ENCODE assay signal across 15 mouse cellular contexts in genomic region chr3:127922125-127922524, GRCm38 (mm10). TPM values are rescaled to one million over a fixed set of nuclear protein-coding genes. Genes with fewer than 3 reads are reported as not detected.
DNase-seq lines count a peak whose midpoint lies in the region; ATAC-seq and TF ChIP-seq lines count a peak whose summit lies in the region.
"Had no signal": no experiment of that assay in that cellular context is flagged by ENCODE, and none has a peak within 500 bp of the region (broad histone marks: within the 10 kb centered on the region; RNA-seq: fewer than 3 reads in every experiment).

No protein-coding gene starts in this region.

- TF ChIP-seq POLR2A in liver, adult 2 months (IDR thresholded peaks at IDR 0.05; ENCODE audit: extremely low read depth, insufficient read depth, low read length) = no peak

- H3K9me3 ChIP-seq in midbrain, embryonic 14.5 days (ENCODE audit: control insufficient read depth, low read length) = no peaks in the 10 kb centered on the region
- no peaks in the 10 kb centered on the region for H3K9me3 ChIP-seq in hindbrain, embryonic 14.5 days (ENCODE audit: control insufficient read depth, low read length)
- H3K9me3 ChIP-seq in midbrain, embryonic 16.5 days (replicated peaks; ENCODE audit: control insufficient read depth, low read length, poor library complexity, severe bottlenecking) = no peaks in the 10 kb centered on the region
- H3K9me3 ChIP-seq: embryonic facial prominence, embryonic 13.5 days; hindbrain, embryonic 13.5 days; neural tube, embryonic 12.5 days had no signal

- no peak for ATAC-seq in midbrain, embryonic 14.5 days (ENCODE audit: low FRiP score, low TSS enrichment)
- no peak for ATAC-seq in hindbrain, embryonic 14.5 days (ENCODE audit: low FRiP score)
- ATAC-seq in midbrain, embryonic 16.5 days = no peak

- no peaks in the 10 kb centered on the region for H3K27me3 ChIP-seq in liver, adult 2 months (ENCODE audit: control insufficient read depth, insufficient read depth, low read length)
- H3K27me3 ChIP-seq in midbrain, embryonic 14.5 days (ENCODE audit: control insufficient read depth, insufficient read depth, low read length) = no peaks in the 10 kb centered on the region
- no peaks in the 10 kb centered on the region for H3K27me3 ChIP-seq in hindbrain, embryonic 14.5 days (ENCODE audit: control insufficient read depth, insufficient read depth, low read length)
- H3K27me3 ChIP-seq in midbrain, embryonic 16.5 days (ENCODE audit: control insufficient read depth, insufficient read depth, low read depth, low read length) = no peaks in the 10 kb centered on the region
- H3K27me3 ChIP-seq: embryonic facial prominence, embryonic 13.5 days; hindbrain, embryonic 13.5 days; neural tube, embryonic 12.5 days had no signal

- H3K79me2 ChIP-seq in liver, adult 2 months (ENCODE audit: control insufficient read depth, insufficient read depth, low read length) = no peaks in the 10 kb centered on the region

- no peaks in the 10 kb centered on the region for H3K4me1 ChIP-seq in liver, adult 2 months (ENCODE audit: control insufficient read depth, insufficient read depth, low read length)
- H3K4me1 ChIP-seq in midbrain, embryonic 14.5 days (ENCODE audit: control insufficient read depth, insufficient read depth, low read length) = no peaks in the 10 kb centered on the region
- H3K4me1 ChIP-seq in hindbrain, embryonic 14.5 days (replicated peaks; ENCODE audit: control insufficient read depth, insufficient read depth, low read length) = no peaks in the 10 kb centered on the region
- H3K4me1 ChIP-seq in midbrain, embryonic 16.5 days (ENCODE audit: control insufficient read depth, insufficient read depth, low read length) = no peaks in the 10 kb centered on the region
- H3K4me1 ChIP-seq: embryonic facial prominence, embryonic 13.5 days; hindbrain, embryonic 13.5 days; neural tube, embryonic 12.5 days had no signal

- H3K27ac ChIP-seq in liver, adult 2 months (replicated peaks; ENCODE audit: insufficient read depth, low read depth, low read length) = no peak overlapping the region
- H3K27ac ChIP-seq in midbrain, embryonic 14.5 days (replicated peaks; ENCODE audit: low read depth, low read length) = no peak overlapping the region
- H3K27ac ChIP-seq in hindbrain, embryonic 14.5 days = no peak overlapping the region
- no peak overlapping the region for H3K27ac ChIP-seq in midbrain, embryonic 16.5 days (ENCODE audit: low read length)
- H3K27ac ChIP-seq: embryonic facial prominence, embryonic 13.5 days; hindbrain, embryonic 13.5 days; neural tube, embryonic 12.5 days had no signal

- DNase-seq in liver, adult 2 months (ENCODE audit: extremely low read depth, low read depth, low spot score) = peak; percentile 20
- no peak for DNase-seq in liver
- DNase-seq in cerebellum, adult 11-12 months = peak; percentile 36
- peak; percentile 11 to 17 for DNase-seq in cerebellum, postnatal 10 days
- peak; percentile 56 for DNase-seq in thymus, postnatal 0 days (ENCODE audit: low spot score)
- no peak for DNase-seq in midbrain, embryonic 14.5 days
- DNase-seq in hindbrain, embryonic 14.5 days (ENCODE audit: low spot score) = no peak
- DNase-seq: adrenal gland, postnatal 36 days; heart, adult 18-20 months; kidney, adult 18-20 months; lung, adult 2 months had no signal

- no peak overlapping the region for H3K4me2 ChIP-seq in midbrain, embryonic 14.5 days (ENCODE audit: low read length)
- H3K4me2 ChIP-seq in hindbrain, embryonic 14.5 days (replicated peaks) = no peak overlapping the region
- no peak overlapping the region for H3K4me2 ChIP-seq in midbrain, embryonic 16.5 days (ENCODE audit: low read length)
- H3K4me2 ChIP-seq: embryonic facial prominence, embryonic 13.5 days; hindbrain, embryonic 13.5 days; neural tube, embryonic 12.5 days had no signal

- H3K4me3 ChIP-seq in liver, adult 2 months (ENCODE audit: insufficient read depth, low read depth, low read length) = no peak overlapping the region
- no peak overlapping the region for H3K4me3 ChIP-seq in midbrain, embryonic 14.5 days (replicated peaks; ENCODE audit: low read depth, low read length)
- no peak overlapping the region for H3K4me3 ChIP-seq in hindbrain, embryonic 14.5 days (replicated peaks; ENCODE audit: low read length)
- H3K4me3 ChIP-seq in midbrain, embryonic 16.5 days (ENCODE audit: low read depth, low read length) = no peak overlapping the region
- H3K4me3 ChIP-seq: embryonic facial prominence, embryonic 13.5 days; hindbrain, embryonic 13.5 days; neural tube, embryonic 12.5 days had no signal

- no peak overlapping the region for H3K9ac ChIP-seq in liver, adult 2 months (ENCODE audit: low read depth, low read length)
- no peak overlapping the region for H3K9ac ChIP-seq in midbrain, embryonic 14.5 days (replicated peaks; ENCODE audit: low read length)
- no peak overlapping the region for H3K9ac ChIP-seq in hindbrain, embryonic 14.5 days
- no peak overlapping the region for H3K9ac ChIP-seq in midbrain, embryonic 16.5 days (ENCODE audit: low read depth, low read length)
- H3K9ac ChIP-seq: embryonic facial prominence, embryonic 13.5 days; hindbrain, embryonic 13.5 days; neural tube, embryonic 12.5 days had no signal

- 74% methylated on average over 5 of the region's 5 CpGs for WGBS in liver, adult 2 months
- 98% methylated on average over 5 of the region's 5 CpGs for WGBS in midbrain, embryonic 14.5 days
- 90% methylated on average over 5 of the region's 5 CpGs for WGBS in hindbrain, embryonic 14.5 days
- WGBS in midbrain, embryonic 16.5 days = 94% methylated on average over 5 of the region's 5 CpGs

- no peak for TF ChIP-seq CTCF in liver, adult 2 months (IDR thresholded peaks at IDR 0.05; ENCODE audit: low read depth, low read length)

- no peaks in the 10 kb centered on the region for H3K36me3 ChIP-seq in liver, adult 2 months (ENCODE audit: control insufficient read depth, insufficient read depth, low read length)
- no peaks in the 10 kb centered on the region for H3K36me3 ChIP-seq in midbrain, embryonic 14.5 days (ENCODE audit: control insufficient read depth, insufficient read depth, low read length)
- H3K36me3 ChIP-seq in hindbrain, embryonic 14.5 days (replicated peaks; ENCODE audit: control insufficient read depth, insufficient read depth) = no peaks in the 10 kb centered on the region
- no peaks in the 10 kb centered on the region for H3K36me3 ChIP-seq in midbrain, embryonic 16.5 days (ENCODE audit: control insufficient read depth, insufficient read depth, low read length)
- H3K36me3 ChIP-seq: embryonic facial prominence, embryonic 13.5 days; hindbrain, embryonic 13.5 days; neural tube, embryonic 12.5 days had no signal

RNA-seq across cellular contexts. Expression of gene Fam241a, which starts 26.0 kb away (rescaled TPM):
- total RNA-seq in liver, adult 2 months (2014; rRNA removed) = 3.2 and 3.3 TPM in 2 replicates
- polyA plus RNA-seq in liver, adult 2 months (2012; rRNA removed) = 1.1 and 1.2 TPM in 2 replicates
- 18.6 and 21.8 TPM in 2 replicates for polyA plus RNA-seq in thymus, postnatal 0 days (2015; fragmentation: Nextera tagmentation; extraction: Ambion mirVana)
- polyA plus RNA-seq in midbrain, embryonic 14.5 days (2014; fragmentation: Nextera tagmentation; extraction: Ambion mirVana) = 9.2 and 9.6 TPM in 2 replicates
- 9.9 and 10.4 TPM in 2 replicates for polyA plus RNA-seq in hindbrain, embryonic 14.5 days (2014; fragmentation: Nextera tagmentation; extraction: Ambion mirVana)
- 6.8 and 8.5 TPM in 2 replicates for polyA plus RNA-seq in midbrain, embryonic 16.5 days (2015; fragmentation: Nextera tagmentation; extraction: Ambion mirVana)

Comparison
In these comparisons a context has a peak if more than half of its experiments do, and no peak if none do; other contexts are left out.
1. DNase-seq: peak in liver, adult 2 months (single experiment), cerebellum, adult 11-12 months (single experiment), cerebellum, postnatal 10 days (2 of 2) and thymus, postnatal 0 days (single experiment); none in liver (single experiment), midbrain, embryonic 14.5 days (single experiment) and hindbrain, embryonic 14.5 days (single experiment).